Mouse (Mus musculus): ENCODE data around the gene Prkce. TPM values are rescaled to one million over a fixed set of nuclear protein-coding genes. Genes with fewer than 3 reads are reported as not detected.

Prkce gene
- polyA plus RNA-seq, 1 experiment from 2014 or later, result 6.3 TPM

DNA sequence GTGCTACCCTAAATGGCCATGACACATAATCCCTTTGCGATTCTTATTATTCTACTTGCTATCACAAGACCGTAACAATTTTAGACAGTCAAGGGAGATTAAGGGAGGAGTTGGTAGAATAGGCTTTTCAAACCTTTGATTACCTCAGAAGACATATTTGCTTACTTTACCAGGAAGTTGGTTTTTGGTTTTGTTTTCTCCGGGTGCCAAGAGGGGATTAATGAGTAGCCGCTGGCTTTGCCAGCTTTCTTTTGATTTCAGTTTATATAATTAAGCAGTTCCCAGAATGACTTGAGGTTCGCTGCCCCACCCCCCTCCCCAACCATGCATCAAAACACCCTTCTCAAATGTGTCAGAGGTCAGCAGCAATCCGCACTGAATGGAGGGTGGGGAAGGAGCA, 384.4 kb downstream of the Prkce start:
- no peak overlapping the region for H3K4me2 ChIP-seq
- no peaks in the 10 kb centered on the region for H3K27me3 ChIP-seq (replicated peaks)
- 62% methylated on average over 6 of the region's 6 CpGs for WGBS
- H3K9ac ChIP-seq, result no peak overlapping the region
- no peaks in the 10 kb centered on the region for H3K36me3 ChIP-seq
- ATAC-seq (ENCODE audit: insufficient read depth, low FRiP score, low read depth), result no peak
- H3K27ac ChIP-seq, result no peak overlapping the region
- no peaks in the 10 kb centered on the region for H3K9me3 ChIP-seq
- no peak overlapping the region for H3K4me3 ChIP-seq (replicated peaks)
- H3K4me1 ChIP-seq, result no peaks in the 10 kb centered on the region

DNA sequence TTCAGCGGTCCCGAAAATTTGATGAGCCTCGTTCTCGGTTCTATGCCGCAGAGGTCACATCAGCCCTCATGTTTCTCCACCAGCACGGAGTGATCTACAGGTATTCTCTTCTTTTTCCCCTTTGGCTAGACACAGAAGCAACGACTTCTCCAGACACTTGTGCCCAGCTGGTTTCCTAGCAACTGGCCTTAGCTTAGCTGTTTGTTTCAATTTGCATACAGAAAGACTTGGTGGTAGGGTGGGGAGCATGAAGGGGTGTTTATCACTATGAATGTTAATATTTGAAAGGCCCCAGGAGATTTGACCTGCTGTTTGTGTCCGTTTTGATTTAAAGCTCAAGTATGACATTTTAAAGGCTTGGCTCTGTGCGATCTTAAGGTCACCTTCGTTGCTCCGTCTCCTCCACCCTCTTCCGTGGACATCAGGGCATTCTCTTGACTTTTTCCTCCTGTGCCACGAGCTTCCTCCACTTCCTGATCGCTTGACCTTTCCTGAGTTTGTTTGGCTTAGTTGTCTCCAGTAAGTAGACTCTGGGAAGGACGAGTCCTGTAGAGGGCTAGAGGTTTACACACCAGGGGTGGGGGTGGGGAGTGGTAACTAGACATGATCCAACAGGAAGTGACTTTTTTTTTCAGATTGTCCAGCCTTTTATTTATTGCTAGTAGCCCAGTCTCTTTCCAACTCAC, 391.8 kb downstream of the Prkce start:
- H3K27me3 ChIP-seq (replicated peaks), result no peaks in the 10 kb centered on the region
- no peak overlapping the region for H3K4me3 ChIP-seq (replicated peaks)
- H3K9me3 ChIP-seq, result no peaks in the 10 kb centered on the region
- H3K9ac ChIP-seq, result no peak overlapping the region
- peaks cover 9% of the 10 kb centered on the region; the same call in 1 of the 2 replicates for H3K4me1 ChIP-seq
- H3K36me3 ChIP-seq, result no peaks in the 10 kb centered on the region
- WGBS, result 48% methylated on average over 15 of the region's 15 CpGs
- peak overlapping the region; percentile 13; the same call in 1 of the 2 replicates for H3K4me2 ChIP-seq
- H3K27ac ChIP-seq, result no peak overlapping the region
- no peak for ATAC-seq (ENCODE audit: insufficient read depth, low FRiP score, low read depth)

DNA sequence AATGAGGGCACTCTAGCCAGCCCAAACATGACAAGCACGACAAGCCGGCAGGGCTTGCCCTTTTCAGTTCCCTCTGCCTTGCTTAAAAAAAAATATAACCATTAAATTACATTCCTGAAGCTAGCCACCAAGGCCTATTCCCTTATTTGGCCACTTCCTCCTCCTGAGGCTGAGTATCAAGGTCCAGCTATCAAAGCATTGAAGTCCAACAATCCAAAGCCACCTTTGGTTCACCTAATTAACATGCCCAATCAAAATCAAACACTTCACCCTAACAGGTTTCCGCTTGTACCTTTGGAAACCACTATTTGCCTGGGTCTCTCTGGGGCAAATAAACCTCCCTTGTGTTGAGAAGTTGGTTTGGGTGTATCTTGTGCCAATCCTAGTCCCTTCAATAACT, 392.9 kb downstream of the Prkce start:
- Histone ChIP-seq H3K9me3 (no peaks in the 10 kb centered on the region), H3K4me3 (replicated peaks) (no peak overlapping the region), H3K27ac (peak overlapping the region; percentile 21; the same call in 1 of the 2 replicates), H3K9ac (no peak overlapping the region), H3K27me3 (replicated peaks) (no peaks in the 10 kb centered on the region), H3K4me1 (peaks cover 9% of the 10 kb centered on the region; the same call in 1 of the 2 replicates), H3K4me2 (no peak overlapping the region), H3K36me3 (no peaks in the 10 kb centered on the region)
- 54% methylated on average over 3 of the region's 3 CpGs for WGBS
- no peak for ATAC-seq (ENCODE audit: insufficient read depth, low FRiP score, low read depth)

DNA sequence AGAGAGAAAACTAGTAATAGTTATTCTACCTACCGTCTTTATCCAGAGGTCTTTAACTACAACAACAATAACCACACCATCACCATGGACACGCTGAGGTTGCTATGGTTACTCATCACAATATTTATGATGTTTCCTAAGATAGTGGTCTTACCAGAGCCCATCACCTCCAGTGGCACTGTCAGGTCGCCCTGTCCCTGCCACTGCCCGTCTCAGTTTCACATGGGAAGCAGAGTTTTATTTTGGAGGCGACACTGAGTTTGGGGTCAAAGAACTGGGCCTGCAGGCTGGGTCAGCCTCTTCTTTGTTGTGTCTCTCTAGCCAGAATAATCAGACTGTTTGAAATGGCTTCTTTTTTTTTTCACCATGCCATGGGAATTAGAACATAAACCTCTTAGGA, 402.9 kb downstream of the Prkce start:
- 80% methylated on average over 5 of the region's 5 CpGs for WGBS
- H3K4me3 ChIP-seq (replicated peaks), result no peak overlapping the region
- peaks cover 5% of the 10 kb centered on the region; the same call in 1 of the 2 replicates for H3K4me1 ChIP-seq
- H3K36me3 ChIP-seq, result no peaks in the 10 kb centered on the region
- no peak overlapping the region for H3K9ac ChIP-seq
- H3K9me3 ChIP-seq, result no peaks in the 10 kb centered on the region
- ATAC-seq (ENCODE audit: insufficient read depth, low FRiP score, low read depth), result no peak
- no peaks in the 10 kb centered on the region for H3K27me3 ChIP-seq (replicated peaks)
- H3K4me2 ChIP-seq, result no peak overlapping the region
- H3K27ac ChIP-seq, result no peak overlapping the region

DNA sequence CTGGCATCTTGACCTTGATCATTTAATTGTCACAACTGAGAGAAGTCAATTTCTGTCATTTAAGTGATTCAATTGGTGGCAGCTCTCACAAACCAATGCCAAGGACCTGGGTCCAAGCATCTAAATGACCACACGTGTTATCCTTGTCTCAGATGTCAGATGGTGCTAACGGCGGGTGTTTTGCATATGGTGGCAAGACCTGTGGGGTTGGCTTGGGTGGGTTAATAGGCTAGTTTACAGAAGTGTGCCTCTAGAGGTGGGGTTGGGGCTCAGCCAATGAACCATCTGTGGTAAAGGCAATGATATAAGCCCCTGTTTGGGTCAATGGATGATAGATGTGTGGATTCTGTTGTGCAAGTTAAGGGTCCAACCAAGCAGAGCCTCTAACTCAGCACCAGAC, 403.7 kb downstream of the Prkce start:
- no peaks in the 10 kb centered on the region for H3K27me3 ChIP-seq (replicated peaks)
- WGBS, result 87% methylated on average over 3 of the region's 3 CpGs

DNA sequence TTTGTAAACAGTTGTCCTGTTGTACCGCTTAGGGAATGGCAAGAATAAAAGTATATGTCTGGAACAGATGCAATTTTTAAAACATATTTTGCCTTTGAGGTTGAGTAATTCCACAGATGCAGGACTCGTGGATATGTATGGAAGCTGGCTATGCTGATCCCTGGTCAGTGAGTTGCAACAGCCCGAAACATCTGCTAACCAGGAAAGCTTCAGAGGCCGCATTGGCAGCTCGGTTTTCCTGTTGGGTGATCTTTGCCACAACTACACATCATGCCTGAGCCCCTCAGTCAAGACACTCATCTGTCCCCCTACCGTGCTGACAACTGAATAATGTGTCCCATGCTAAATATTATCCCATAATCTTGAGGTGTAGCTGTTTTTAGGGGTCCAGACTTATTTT, 404.6 kb downstream of the Prkce start:
- ATAC-seq (ENCODE audit: insufficient read depth, low FRiP score, low read depth), result no peak
- no peak overlapping the region for H3K9ac ChIP-seq
- H3K36me3 ChIP-seq, result no peaks in the 10 kb centered on the region
- H3K4me2 ChIP-seq, result no peak overlapping the region
- H3K4me1 ChIP-seq, result peaks cover 5% of the 10 kb centered on the region; the same call in 1 of the 2 replicates
- no peak overlapping the region for H3K27ac ChIP-seq
- no peaks in the 10 kb centered on the region for H3K9me3 ChIP-seq
- H3K27me3 ChIP-seq (replicated peaks), result no peaks in the 10 kb centered on the region
- WGBS, result 52% methylated on average over 6 of the region's 6 CpGs
- H3K4me3 ChIP-seq (replicated peaks), result no peak overlapping the region

More for the DNA sequence above, 403.7 kb downstream of the Prkce start:
- ATAC-seq (ENCODE audit: insufficient read depth, low FRiP score, low read depth), result no peak
- no peaks in the 10 kb centered on the region for H3K9me3 ChIP-seq
- H3K27ac ChIP-seq, result no peak overlapping the region
- H3K4me3 ChIP-seq (replicated peaks), result no peak overlapping the region
- H3K4me2 ChIP-seq, result no peak overlapping the region
- H3K36me3 ChIP-seq, result no peaks in the 10 kb centered on the region
- H3K4me1 ChIP-seq, result peaks cover 5% of the 10 kb centered on the region; the same call in 1 of the 2 replicates
- H3K9ac ChIP-seq, result no peak overlapping the region

- H3K4me1 ChIP-seq, result peaks cover 5% of the 10 kb centered on the region; the same call in 1 of the 2 replicates
- no peaks in the 10 kb centered on the region for H3K36me3 ChIP-seq
- H3K27me3 ChIP-seq (replicated peaks), result no peaks in the 10 kb centered on the region
- H3K9me3 ChIP-seq, result no peaks in the 10 kb centered on the region
- no peak overlapping the region for H3K4me3 ChIP-seq (replicated peaks)
- no peak overlapping the region for H3K9ac ChIP-seq
- no peak for ATAC-seq (ENCODE audit: insufficient read depth, low FRiP score, low read depth)
- no peak overlapping the region for H3K4me2 ChIP-seq
- WGBS, result 29% methylated on average over 8 of the region's 8 CpGs
- no peak overlapping the region for H3K27ac ChIP-seq
Measured at GRCm38 (mm10) chr17:86572576-86572975, 405.0 kb downstream of the Prkce start.

DNA sequence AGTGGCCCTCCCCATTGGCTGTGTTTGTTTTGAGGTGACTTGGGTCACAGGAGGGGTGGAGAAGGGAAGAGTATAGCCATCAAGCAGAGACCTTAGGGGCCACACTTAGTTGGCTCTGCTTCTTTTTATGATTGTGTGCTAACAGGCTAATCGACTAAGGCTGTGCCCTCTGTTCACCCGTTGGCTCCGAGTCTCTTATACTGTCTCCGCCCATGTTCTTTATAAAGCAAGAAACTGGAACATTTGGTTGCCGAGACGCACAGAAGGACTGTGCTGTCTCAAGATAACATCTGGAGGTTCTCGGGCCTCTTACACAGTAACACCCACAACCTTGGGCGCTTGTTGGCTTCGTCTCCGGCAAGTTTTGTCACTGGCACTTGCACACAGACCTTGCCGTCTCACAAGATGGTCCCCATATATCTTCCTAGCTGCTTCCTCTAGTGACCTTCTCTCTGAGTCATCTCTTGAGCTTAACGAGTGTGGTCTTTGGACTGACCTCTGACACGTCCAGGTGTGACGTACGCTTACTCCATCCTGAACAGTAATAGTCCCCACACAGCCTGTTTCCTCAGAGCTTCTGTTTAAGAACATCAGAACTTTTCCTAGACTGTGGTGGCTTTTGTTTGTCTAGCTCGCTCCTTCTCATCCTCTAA, 406.1 kb downstream of the Prkce start:
- no peak overlapping the region for H3K4me3 ChIP-seq (replicated peaks)
- ATAC-seq (ENCODE audit: insufficient read depth, low FRiP score, low read depth), result no peak; the same call in 1 of the 2 replicates
- no peak overlapping the region for H3K9ac ChIP-seq
- H3K27ac ChIP-seq, result no peak overlapping the region
- H3K9me3 ChIP-seq, result no peaks in the 10 kb centered on the region
- H3K36me3 ChIP-seq, result no peaks in the 10 kb centered on the region
- 79% methylated on average over 16 of the region's 16 CpGs for WGBS
- no peaks in the 10 kb centered on the region for H3K27me3 ChIP-seq (replicated peaks)
- no peak overlapping the region for H3K4me2 ChIP-seq
- peaks cover 5% of the 10 kb centered on the region; the same call in 1 of the 2 replicates for H3K4me1 ChIP-seq

- no peak for ATAC-seq (ENCODE audit: insufficient read depth, low FRiP score, low read depth)
- H3K27ac ChIP-seq, result no peak overlapping the region
- WGBS, result 75% methylated on average over 6 of the region's 6 CpGs
Measured at GRCm38 (mm10) chr17:86580724-86581123, 413.1 kb downstream of the Prkce start.

DNA sequence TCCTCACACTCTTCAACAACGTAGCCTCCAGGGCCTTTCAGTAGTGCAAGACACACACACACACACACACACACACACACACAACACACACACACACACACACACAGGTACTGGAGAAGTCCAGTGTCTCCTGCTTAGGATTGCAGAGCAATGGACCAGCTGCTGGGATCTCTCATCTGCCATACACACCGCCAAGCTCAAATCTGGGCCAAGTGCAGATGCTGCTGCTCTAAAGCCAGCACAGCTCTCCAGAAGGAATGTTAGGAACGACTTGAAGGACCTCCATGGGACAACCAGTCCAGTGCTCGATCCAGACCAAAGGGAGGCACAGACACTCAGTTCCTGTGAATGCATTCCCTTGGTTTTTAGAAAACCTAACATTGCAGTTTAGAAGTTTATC, 414.8 kb downstream of the Prkce start:
- Histone ChIP-seq H3K27ac (no peak overlapping the region; the same call in 1 of the 2 replicates), H3K9ac (no peak overlapping the region), H3K27me3 (replicated peaks) (no peaks in the 10 kb centered on the region), H3K9me3 (no peaks in the 10 kb centered on the region), H3K4me2 (no peak overlapping the region), H3K36me3 (no peaks in the 10 kb centered on the region), H3K4me1 (no peaks in the 10 kb centered on the region), H3K4me3 (replicated peaks) (no peak overlapping the region)
- 57% methylated on average over 4 of the region's 4 CpGs for WGBS
- ATAC-seq (ENCODE audit: insufficient read depth, low FRiP score, low read depth), result no peak

More at GRCm38 (mm10) chr17:86580724-86581123, 413.1 kb downstream of the Prkce start:
- H3K9ac ChIP-seq, result no peak overlapping the region
- no peaks in the 10 kb centered on the region for H3K27me3 ChIP-seq (replicated peaks)
- no peaks in the 10 kb centered on the region for H3K4me1 ChIP-seq
- no peak overlapping the region for H3K4me3 ChIP-seq (replicated peaks)
- H3K36me3 ChIP-seq, result no peaks in the 10 kb centered on the region
- no peak overlapping the region for H3K4me2 ChIP-seq
- H3K9me3 ChIP-seq, result no peaks in the 10 kb centered on the region

GRCm38 (mm10) chr17:86586441-86586840, 418.9 kb downstream of the Prkce start:
- H3K4me2 ChIP-seq, result no peak overlapping the region
- 80% methylated on average over 5 of the region's 5 CpGs for whole genome bisulfite sequencing
- no peak overlapping the region for H3K4me3 ChIP-seq (replicated peaks)
- no peak overlapping the region for H3K27ac ChIP-seq
- no peaks in the 10 kb centered on the region for H3K36me3 ChIP-seq
- no peaks in the 10 kb centered on the region for H3K9me3 ChIP-seq
- H3K27me3 ChIP-seq (replicated peaks), result no peaks in the 10 kb centered on the region
- H3K9ac ChIP-seq, result no peak overlapping the region
- H3K4me1 ChIP-seq, result no peaks in the 10 kb centered on the region
- ATAC-seq (ENCODE audit: insufficient read depth, low FRiP score, low read depth), result no peak

GRCm38 (mm10) chr17:86588704-86589449, 421.3 kb downstream of the Prkce start:
- Histone ChIP-seq H3K4me1 (no peaks in the 10 kb centered on the region), H3K4me2 (no peak overlapping the region), H3K9me3 (no peaks in the 10 kb centered on the region), H3K4me3 (replicated peaks) (no peak overlapping the region), H3K36me3 (no peaks in the 10 kb centered on the region), H3K9ac (no peak overlapping the region), H3K27me3 (replicated peaks) (no peaks in the 10 kb centered on the region), H3K27ac (no peak overlapping the region)
- 56% methylated on average over 5 of the region's 5 CpGs for WGBS
- ATAC-seq (ENCODE audit: insufficient read depth, low FRiP score, low read depth), result peak; percentile 35; the same call in 1 of the 2 replicates

Data from stomach, embryonic 15.5 days (tissue).